Mouse (Mus musculus): ENCODE results near the gene Camkk1.

DNA sequence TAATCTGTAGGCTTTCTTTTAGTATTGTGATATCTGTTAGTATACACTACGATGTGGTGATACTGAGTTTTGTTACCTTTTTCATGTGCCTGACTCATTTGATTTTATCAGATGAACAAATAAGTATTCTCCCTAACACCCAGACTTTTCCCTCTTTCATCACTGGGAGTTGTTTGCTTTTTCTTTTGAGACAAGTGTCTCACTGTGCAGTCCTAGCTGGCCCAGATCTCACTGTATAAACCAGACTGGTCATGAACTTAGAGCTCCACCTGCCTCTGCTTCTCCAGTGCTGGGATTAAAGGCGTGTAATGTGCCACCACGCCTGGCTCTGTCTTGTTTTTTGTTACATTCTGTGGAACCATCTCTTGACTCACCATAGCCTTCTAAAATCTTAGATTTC is 40.8 kb downstream of the Camkk1 start:
- TF ChIP-seq POLR2A (IDR thresholded peaks at IDR 0.05; ENCODE audit: insufficient read depth, low read depth, low read length): no peak
- no peak for TF ChIP-seq CTCF (IDR thresholded peaks at IDR 0.05)

Measured in heart, adult 2 months (tissue).